Mouse (Mus musculus): ENCODE results near the gene Camk2n1. TPM values are rescaled to one million over a fixed set of nuclear protein-coding genes. Genes with fewer than 3 reads are reported as not detected.
A peak's percentile ranks its signal among the peaks of the same experiment; 100 is the strongest.
"Not testable (repeated sequence)": the region's sequence is repeated elsewhere in the genome, so short reads cannot be mapped to it uniquely, and the experiment has no call there.

Camk2n1 gene
- total RNA-seq (2021), result 100 to 1,000 TPM; 755 to 854 TPM
- long read RNA-seq, experiment 1, full-length matches to known transcripts, result 150 of 219 reads
- long read RNA-seq, experiment 1, partial matches to known transcripts, result 4 of 219 reads
- long read RNA-seq, experiment 1, other reads (novel, unspliced or antisense), result 65 of 219 reads
- long read RNA-seq, experiment 2, full-length matches to known transcripts, result 123 of 175 reads
- long read RNA-seq, experiment 2, partial matches to known transcripts, result 3 of 175 reads
- long read RNA-seq, experiment 2, other reads (novel, unspliced or antisense), result 49 of 175 reads

- intact Hi-C loops (cut with DNase I), result loop anchor here (2.0 kb wide), 1 partner anchor 51 kb away; no protein-coding TSS in a partner anchor
- DNase-seq (ENCODE audit: low spot score in 2 of 2), result peak; percentile 87 to 89
Observed at GRCm38 (mm10) chr4:138453753-138454570, at the start of gene Camk2n1. Camk2n1 (plus strand) TSS chr4:138454314.

DNA sequence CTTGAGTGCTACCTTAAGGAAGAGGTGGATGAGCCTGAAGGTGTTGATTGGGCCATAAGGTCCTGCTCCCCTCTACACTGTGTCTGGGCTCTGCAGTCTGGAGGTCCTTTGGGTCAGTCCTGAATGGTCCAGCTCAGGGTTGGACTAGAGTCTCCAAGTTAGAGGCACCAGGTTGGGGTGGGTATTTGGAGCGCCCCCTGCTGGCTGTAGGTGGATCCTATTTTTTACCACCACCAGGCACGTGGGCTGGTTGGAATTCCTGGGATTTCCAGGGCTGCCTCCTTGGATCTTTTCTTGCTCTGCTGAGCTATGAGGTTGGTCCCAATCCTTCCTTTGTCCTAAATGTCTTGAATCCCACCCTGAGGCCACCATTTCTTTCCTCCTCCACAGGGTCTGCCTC is 49.3 kb upstream of the Camk2n1 start:
- intact Hi-C loops (cut with DNase I), result no loop called here
- DNase-seq (ENCODE audit: low spot score in 2 of 2), result no peak

- intact Hi-C loops (cut with DNase I), result no loop called here
- DNase-seq (ENCODE audit: low spot score in 2 of 2), result no peak
Observed at GRCm38 (mm10) chr4:138407479-138408194, 46.5 kb upstream of the Camk2n1 start.

DNA sequence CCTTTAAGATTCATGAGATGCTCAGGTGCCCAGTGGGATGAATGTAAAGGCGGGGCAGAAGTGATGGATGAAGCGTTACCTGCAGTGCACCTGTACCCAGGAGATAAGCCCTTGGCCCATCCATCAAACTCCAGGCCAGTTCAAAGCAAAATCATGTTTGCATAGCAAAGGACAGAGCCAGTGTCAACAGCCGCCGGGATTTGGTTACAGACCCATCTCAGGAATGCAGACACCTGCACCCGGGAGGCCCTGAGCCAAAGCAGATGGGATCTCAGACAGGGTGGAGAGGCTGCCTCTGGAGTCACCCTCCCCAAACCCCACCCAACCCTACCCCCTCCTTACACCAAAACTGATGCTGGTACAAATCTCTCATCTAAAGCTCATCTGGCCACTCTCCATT is 43.1 kb upstream of the Camk2n1 start:
- intact Hi-C loops (cut with DNase I), result no loop called here
- DNase-seq (ENCODE audit: low spot score in 2 of 2), result no peak

DNA sequence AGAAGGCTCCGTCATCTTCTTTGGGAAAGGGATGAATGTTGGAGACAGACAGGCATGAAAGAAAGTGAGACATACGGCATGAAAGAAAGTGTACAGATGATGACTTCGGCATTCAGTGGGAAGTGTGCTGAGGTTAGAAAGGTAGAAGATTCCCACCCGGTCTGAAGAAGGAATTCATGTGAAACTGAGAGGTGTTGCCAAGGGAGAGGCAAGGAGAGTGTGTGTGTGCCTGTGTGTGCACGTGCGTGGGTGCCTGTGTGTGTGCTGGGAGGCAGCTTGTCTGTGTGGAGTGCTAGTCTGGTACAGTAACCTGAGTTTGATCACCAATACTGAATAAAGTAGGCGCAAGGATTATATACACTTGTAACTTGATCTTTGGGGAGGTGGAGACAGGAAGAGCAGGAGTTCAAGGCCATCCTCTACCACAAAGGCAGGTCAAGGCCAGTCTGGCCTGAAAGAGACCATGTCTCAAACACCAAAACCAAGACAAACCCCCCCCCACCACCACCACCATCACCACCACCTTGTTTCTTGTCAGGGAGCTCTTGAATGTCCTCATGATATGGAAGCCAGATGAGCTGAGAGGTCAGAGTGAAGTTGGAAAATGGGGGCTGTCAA is 42.5 kb upstream of the Camk2n1 start:
- intact Hi-C loops (cut with DNase I), result no loop called here
- DNase-seq (ENCODE audit: low spot score in 2 of 2), result peak in 1 of 2 experiments; percentile 50

GRCm38 (mm10) chr4:138414725-138415124 is 39.4 kb upstream of the Camk2n1 start:
- peak; percentile 69 to 85 for DNase-seq (ENCODE audit: low spot score in 2 of 2)
- intact Hi-C loops (cut with DNase I), result loop anchor here (2.0 kb wide), 1 partner anchor 20 kb away; no protein-coding TSS in a partner anchor

DNA sequence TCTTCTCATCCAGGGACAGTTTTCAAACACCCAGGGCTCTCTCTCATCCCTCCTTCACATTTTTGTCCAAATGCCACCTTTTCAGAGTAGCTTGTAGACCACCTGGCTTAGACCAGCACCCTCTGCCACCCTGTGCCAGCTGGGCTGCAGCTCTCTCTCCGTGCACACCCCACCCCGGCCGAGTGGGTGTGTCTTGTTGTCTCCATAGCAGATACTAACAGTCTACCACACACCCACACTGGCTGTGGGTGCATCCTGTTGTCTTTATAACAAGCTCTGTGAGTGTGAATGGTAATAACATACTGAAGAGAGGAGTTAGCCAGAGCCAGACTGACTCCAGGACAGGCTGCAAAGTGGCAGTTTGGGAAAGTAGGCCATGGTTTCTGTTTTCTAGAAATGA is 38.1 kb upstream of the Camk2n1 start:
- intact Hi-C loops (cut with DNase I), result loop anchor here (2.0 kb wide), 1 partner anchor 21 kb away; no protein-coding TSS in a partner anchor
- peak; percentile 39 to 66 for DNase-seq (ENCODE audit: low spot score in 2 of 2)

GRCm38 (mm10) chr4:138416414-138416813 is 37.7 kb upstream of the Camk2n1 start:
- intact Hi-C loops (cut with DNase I), result no loop called here
- DNase-seq (ENCODE audit: low spot score in 2 of 2), result no peak

DNA sequence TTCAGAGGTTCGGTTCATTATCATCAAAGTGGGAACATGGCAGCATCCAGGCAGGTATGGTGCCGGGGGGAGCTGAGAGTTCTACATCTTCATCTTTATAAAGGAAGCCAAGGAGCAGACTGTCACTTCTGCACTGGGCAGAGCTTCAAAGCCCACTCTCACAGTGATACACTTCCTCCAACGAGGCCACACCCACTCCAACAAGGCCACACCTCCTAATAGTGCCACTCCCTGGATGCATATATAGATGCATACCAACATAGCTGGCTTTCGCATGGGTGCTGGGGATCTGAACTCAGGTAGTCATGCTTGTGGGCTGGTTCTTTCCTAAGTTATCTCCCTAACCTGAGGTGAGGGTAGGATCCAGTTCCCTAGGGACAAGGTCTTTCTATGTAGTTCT is 36.2 kb upstream of the Camk2n1 start:
- DNase-seq (ENCODE audit: low spot score in 2 of 2), result no peak
- intact Hi-C loops (cut with DNase I), result no loop called here

GRCm38 (mm10) chr4:138418340-138418957 is 35.7 kb upstream of the Camk2n1 start:
- peak; percentile 15 to 78 for DNase-seq (ENCODE audit: low spot score in 2 of 2)
- intact Hi-C loops (cut with DNase I), result no loop called here

DNA sequence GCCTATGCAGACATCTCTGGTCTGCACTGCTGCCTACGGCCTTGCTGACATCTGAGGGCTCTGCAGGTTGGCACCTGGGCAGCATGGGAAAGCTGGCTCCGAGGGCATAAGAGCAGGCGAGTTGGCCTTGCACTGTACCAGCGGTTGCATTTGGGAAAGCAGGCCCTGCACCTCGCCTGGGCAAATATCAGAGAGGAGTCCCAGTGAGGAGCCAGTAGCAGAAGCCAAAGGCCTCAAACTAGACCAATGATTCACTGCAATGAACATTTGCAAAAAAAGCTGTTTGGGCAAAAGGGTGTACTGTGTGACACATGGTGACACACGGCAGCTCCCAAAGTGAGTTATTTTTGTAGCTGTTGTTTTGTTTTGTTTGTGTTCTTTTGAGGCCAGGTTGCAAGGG is 29.1 kb upstream of the Camk2n1 start:
- intact Hi-C loops (cut with DNase I), result loop anchor here (5.0 kb wide), 1 partner anchor 43 kb away; no protein-coding TSS in a partner anchor
- DNase-seq (ENCODE audit: low spot score in 2 of 2), result no peak

GRCm38 (mm10) chr4:138425604-138426003 is 28.5 kb upstream of the Camk2n1 start:
- not testable (repeated sequence) for DNase-seq (ENCODE audit: low spot score in 2 of 2)
- intact Hi-C loops (cut with DNase I), result loop anchor here (2.0 to 5.0 kb wide), 2 partner anchors 43 to 107 kb away; no protein-coding TSS in a partner anchor

- intact Hi-C loops (cut with DNase I), result loop anchor here (2.0 to 5.0 kb wide), 2 partner anchors 45 to 108 kb away; no protein-coding TSS in a partner anchor
- peak; percentile 94 to 95 for DNase-seq (ENCODE audit: low spot score in 2 of 2)
Observed at GRCm38 (mm10) chr4:138426778-138427705, 27.1 kb upstream of the Camk2n1 start.

DNA sequence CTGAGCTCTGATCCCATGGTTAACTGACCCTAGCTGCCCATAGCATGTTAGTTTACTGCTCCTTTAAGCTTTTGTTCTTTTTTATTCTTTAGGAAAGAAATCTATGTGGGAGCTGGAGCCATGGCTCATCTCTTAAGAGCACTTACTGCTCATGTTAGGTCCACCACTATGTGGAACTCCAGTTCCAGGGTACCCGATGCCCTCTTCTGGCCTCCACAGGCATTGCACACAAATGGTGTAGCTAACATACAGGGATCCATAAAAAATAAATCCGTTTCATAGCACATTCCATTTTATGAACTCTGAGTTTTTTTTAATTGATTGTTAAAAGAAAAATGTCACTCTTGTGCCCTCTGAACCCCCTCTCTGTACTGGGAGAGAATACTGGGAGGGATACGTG is 24.3 kb upstream of the Camk2n1 start:
- peak; percentile 66 to 74 for DNase-seq (ENCODE audit: low spot score in 2 of 2)
- intact Hi-C loops (cut with DNase I), result loop anchor here (5.0 kb wide), 1 partner anchor 47 kb away; no protein-coding TSS in a partner anchor

GRCm38 (mm10) chr4:138431340-138431739 is 22.8 kb upstream of the Camk2n1 start:
- intact Hi-C loops (cut with DNase I), result no loop called here
- DNase-seq (ENCODE audit: low spot score in 2 of 2), result no peak

DNA sequence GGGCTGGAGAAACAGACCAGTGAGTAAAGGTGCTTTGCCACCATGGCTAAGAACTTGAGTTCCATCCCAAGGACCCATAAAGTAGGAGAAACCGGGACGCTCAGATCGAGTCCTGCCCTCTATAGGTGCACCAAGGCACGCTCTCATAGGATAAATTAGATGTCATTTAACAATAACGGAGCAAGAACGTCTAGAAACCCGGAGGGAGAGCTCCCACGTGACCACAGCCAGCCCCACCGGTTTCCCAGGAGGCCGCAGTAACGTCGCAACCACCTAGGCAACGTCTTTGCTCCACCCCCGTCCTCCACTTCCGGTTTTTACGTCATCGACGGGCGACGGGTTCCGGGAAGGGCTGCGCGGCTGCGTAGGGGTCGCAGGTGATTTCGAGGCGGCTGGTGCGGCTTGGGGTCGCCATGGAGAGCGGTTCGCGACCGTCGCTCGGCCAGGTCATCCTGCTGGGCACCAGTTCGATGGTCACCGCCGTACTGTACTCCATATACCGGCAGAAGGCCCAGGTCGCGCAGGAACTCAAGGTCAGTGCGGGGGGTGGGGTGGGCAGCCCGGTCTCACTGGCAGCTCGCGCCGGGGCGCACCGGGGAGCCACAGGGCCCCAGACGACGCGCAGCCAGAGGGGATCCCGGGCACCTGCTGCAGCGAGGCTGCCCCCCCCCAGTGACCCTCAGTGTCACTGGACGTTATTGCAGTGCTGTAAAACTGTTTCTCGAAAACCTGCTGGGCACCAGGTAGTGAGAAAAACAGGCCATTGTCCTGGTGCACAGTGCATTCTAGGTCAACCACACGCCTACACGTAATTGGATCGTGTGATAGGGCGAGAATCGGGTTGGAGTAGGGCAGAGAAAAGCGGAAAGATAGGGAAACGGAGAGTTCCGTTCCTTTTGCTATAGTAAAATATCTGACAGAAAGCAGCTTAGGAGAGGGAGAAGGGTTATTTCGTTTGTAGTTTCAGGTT is 19.5 kb upstream of the Camk2n1 start, which contains the start of gene Mul1:
TSS of gene Mul1 (plus strand) at position 325 of the 970 bp plus-strand sequence.
- intact Hi-C loops (cut with DNase I), result no loop called here
- DNase-seq (ENCODE audit: low spot score in 2 of 2), result peak; percentile 96 to 97
